Mouse (Mus musculus) midbrain, embryonic 14.5 days (tissue): Measurements from ENCODE around the gene Pck1. TPM values are rescaled to one million over a fixed set of nuclear protein-coding genes. Genes with fewer than 3 reads are reported as not detected.
A peak's percentile ranks its signal among the peaks of the same experiment; 100 is the strongest.

Experiments used
- ATAC-seq: fragments of 200-750 bp; cut with Nextera tagmentation; 2 replicates; pipeline ENCODE4 v1.8.0; 2017; ENCODE audit warnings: moderate number of reproducible peaks, moderate library complexity; ENCODE audit not compliant: low FRiP score, low TSS enrichment
- DNase-seq: peaks from one replicate; pipeline ENCODE4 v3.0.0-alpha.2; 2015
- H3K27ac ChIP-seq: fragments of 300-500 bp; sonication (generic); replicated peaks from 2 replicates; pipeline ENCODE4 v1.5.1; 2014; ENCODE audit warnings: mild to moderate bottlenecking, low read depth, low read length, moderate library complexity
- H3K27me3 ChIP-seq: fragments of 300-500 bp; sonication (generic); 2 replicates; pipeline ENCODE4 v1.6.1; 2014; ENCODE audit warnings: low read length, control low read depth, mixed read lengths; ENCODE audit not compliant: control insufficient read depth, insufficient read depth
- H3K36me3 ChIP-seq: fragments of 300-500 bp; sonication (generic); 2 replicates; pipeline ENCODE4 v1.6.1; 2014; ENCODE audit warnings: low read length, control low read depth; ENCODE audit not compliant: control insufficient read depth, insufficient read depth
- H3K4me1 ChIP-seq: fragments of 300-500 bp; sonication (generic); 2 replicates; pipeline ENCODE4 v1.6.1; 2014; ENCODE audit warnings: mild to moderate bottlenecking, antibody characterized with exemption, low read length, control low read depth; ENCODE audit not compliant: control insufficient read depth, insufficient read depth
- H3K4me2 ChIP-seq: fragments of 300-500 bp; sonication (generic); 2 replicates; pipeline ENCODE4 v1.6.1; 2014; ENCODE audit warnings: mild to moderate bottlenecking, low read length, moderate library complexity
- H3K4me3 ChIP-seq: fragments of 300-500 bp; sonication (generic); replicated peaks from 2 replicates; pipeline ENCODE4 v1.5.1; 2014; ENCODE audit warnings: low read depth, low read length
- H3K9ac ChIP-seq: fragments of 300-500 bp; sonication (generic); replicated peaks from 2 replicates; pipeline ENCODE4 v1.6.1; 2014; ENCODE audit warnings: mild to moderate bottlenecking, low read length, moderate library complexity
- H3K9me3 ChIP-seq: fragments of 300-500 bp; sonication (generic); 2 replicates; pipeline ENCODE4 v1.6.1; 2016; ENCODE audit warnings: low read length, control low read depth, mixed read lengths; ENCODE audit not compliant: control insufficient read depth
- WGBS: fragments of 180-500 bp; shearing (Covaris S2); extraction: QIAGEN DNeasy Blood & Tissue Kit; methylation state at CpG from one replicate; pipeline ENCODE4 v1.1.7; 2014; 5-methylcytosine and 5-hydroxymethylcytosine counted together
- polyA plus RNA-seq: library from polyadenylated mRNA; unstranded; fragments of >200 nt; fragmentation: Nextera tagmentation; extraction: Ambion mirVana; gene quantifications from 2 replicates; pipeline ENCODE4 v1.2.1, GENCODE M21; 2014

Pck1 gene
- polyA plus RNA-seq, 1 experiment from 2014 or later, result not detected

DNA sequence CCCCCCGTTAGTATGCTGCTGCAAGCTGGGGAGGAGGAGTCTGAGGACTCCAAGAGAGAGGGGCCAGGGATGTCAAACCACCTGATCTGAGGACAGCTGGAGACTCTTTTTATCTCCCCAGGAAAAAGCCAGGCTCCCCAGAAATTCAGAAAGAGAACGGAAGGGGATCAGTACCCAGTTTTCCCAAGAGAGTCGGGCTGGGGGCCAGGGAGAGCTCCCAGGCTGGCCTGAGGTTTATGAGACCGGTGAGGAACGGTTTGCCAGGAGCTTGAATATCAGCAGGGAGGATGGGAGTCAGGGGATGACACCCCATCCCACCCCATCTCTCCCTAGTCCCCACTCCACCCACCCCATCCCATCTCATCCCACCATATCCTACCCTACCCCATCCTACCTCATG lies 28.6 kb downstream of the Pck1 start:
- 68% methylated on average over 5 of the region's 5 CpGs for WGBS
- H3K9ac ChIP-seq, result no peak overlapping the region
- H3K36me3 ChIP-seq, result no peaks in the 10 kb centered on the region
- ATAC-seq, result no peak
- DNase-seq, result no peak
- H3K9me3 ChIP-seq, result no peaks in the 10 kb centered on the region
- H3K27me3 ChIP-seq, result 0 out of 2 replicates have a peak, but pooled peaks cover 4% of the 10 kb centered on the region
- no peak overlapping the region for H3K4me3 ChIP-seq
- H3K27ac ChIP-seq, result no peak overlapping the region
- no peak overlapping the region for H3K4me2 ChIP-seq
- H3K4me1 ChIP-seq, result no peaks in the 10 kb centered on the region

DNA sequence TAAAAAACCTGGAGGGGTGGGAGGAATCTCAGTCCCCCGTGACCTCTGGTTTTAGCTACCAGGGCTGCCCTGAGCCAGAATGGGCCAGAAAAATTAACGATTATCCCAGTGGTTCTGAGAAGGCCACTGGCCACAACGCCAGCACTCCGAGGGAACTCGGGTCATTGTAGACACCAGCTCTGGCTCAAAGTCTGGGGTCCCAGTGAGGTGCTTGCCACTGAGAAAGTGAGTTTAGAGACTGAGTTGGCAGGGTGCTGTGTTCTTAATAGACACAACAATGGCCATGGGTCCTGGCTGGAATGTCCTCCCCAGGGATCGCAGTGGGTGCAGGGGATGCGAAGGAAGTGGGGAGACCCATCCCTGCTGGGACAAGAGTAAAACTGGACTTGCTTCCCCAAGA lies 29.1 kb downstream of the Pck1 start:
- DNase-seq, result no peak
- Histone ChIP-seq H3K4me1 (no peaks in the 10 kb centered on the region), H3K4me3 (no peak overlapping the region), H3K36me3 (no peaks in the 10 kb centered on the region), H3K27ac (no peak overlapping the region), H3K4me2 (no peak overlapping the region), H3K9me3 (no peaks in the 10 kb centered on the region), H3K27me3 (0 out of 2 replicates have a peak, but pooled peaks cover 4% of the 10 kb centered on the region), H3K9ac (no peak overlapping the region)
- 86% methylated on average over 7 of the region's 7 CpGs for WGBS
- no peak for ATAC-seq

DNA sequence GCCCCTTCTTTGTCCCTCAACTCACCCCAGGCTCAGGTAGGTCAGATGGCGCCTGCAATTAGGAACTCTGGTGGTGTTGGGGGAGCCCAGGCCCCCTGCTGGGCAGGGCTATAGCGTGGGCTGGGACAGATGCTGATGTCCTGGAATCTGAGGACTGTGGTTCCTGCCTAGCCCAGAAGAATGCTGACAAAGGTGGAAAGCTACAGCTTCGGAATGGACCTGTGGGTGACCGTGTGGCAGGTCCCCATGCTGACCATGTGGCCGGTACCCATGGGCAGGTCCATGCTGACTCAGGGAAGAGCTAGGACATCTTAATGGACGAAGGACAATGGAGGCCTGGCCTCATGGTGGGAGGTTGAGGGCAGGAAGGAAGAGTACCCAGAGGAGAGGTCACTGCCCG lies 29.9 kb downstream of the Pck1 start:
- WGBS, result 83% methylated on average over 7 of the region's 7 CpGs
- no peaks in the 10 kb centered on the region for H3K4me1 ChIP-seq

DNA sequence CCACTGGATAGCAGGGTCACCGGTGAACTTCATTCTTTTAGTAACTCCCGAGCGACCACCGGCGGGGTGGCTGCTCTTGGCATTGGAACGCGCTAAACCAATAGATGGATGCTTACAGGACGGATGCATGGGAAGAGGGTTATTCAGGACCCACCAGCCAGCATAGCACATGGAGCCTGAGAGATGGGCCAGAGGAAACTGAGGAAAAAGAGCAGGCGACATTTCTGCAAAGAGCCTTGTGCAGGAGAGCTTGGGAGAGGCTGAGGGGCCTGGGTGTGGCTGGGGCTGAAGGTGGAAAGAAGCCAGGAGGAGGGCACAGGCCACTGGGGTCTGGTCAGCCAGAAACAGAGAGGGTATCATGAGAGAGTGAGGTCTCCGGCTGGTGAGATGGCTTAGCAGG lies 30.5 kb downstream of the Pck1 start:
- Histone ChIP-seq H3K9me3 (no peaks in the 10 kb centered on the region), H3K4me3 (no peak overlapping the region), H3K4me2 (no peak overlapping the region), H3K4me1 (no peaks in the 10 kb centered on the region), H3K36me3 (no peaks in the 10 kb centered on the region), H3K9ac (no peak overlapping the region), H3K27ac (no peak overlapping the region), H3K27me3 (0 out of 2 replicates have a peak, but pooled peaks cover 4% of the 10 kb centered on the region)
- 89% methylated on average over 10 of the region's 10 CpGs for WGBS
- ATAC-seq (no peak), DNase-seq (no peak)

More for the DNA sequence above, 29.9 kb downstream of the Pck1 start:
- no peak overlapping the region for H3K4me2 ChIP-seq
- no peak overlapping the region for H3K27ac ChIP-seq
- no peaks in the 10 kb centered on the region for H3K36me3 ChIP-seq
- no peak overlapping the region for H3K4me3 ChIP-seq
- H3K9me3 ChIP-seq, result no peaks in the 10 kb centered on the region
- no peak overlapping the region for H3K9ac ChIP-seq
- no peak for DNase-seq
- H3K27me3 ChIP-seq, result 0 out of 2 replicates have a peak, but pooled peaks cover 4% of the 10 kb centered on the region
- no peak for ATAC-seq

DNA sequence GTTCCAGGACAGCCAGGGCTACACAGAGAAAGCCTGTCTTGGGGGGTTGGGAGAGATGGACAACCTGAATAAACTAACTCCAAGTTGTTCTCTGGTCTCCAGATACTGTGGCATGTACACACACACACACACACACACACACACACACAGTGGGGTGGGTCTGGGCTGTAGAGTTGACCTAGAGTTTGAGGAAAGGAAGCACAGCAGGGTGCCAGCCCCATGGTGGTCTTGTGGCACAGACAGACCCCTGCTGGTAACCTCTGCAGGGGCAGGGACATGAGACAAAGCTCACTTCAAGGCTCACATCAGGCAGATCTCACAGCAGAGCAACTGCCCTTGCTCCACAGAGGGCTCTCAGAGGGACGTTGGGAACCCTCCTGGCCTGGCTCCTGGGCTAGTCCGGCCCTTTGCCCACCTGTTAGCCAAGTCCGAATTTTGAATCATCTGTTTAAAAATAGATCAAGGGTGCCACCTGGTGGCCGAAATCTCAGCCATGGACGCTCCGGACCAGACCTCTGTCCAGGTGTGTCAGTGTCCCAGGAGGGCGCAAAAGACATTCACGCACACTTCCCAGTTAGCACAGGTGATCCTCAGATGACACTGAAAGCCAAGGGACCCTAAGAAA lies 31.1 kb downstream of the Pck1 start:
- Histone ChIP-seq H3K4me3 (no peak overlapping the region), H3K27ac (no peak overlapping the region), H3K27me3 (0 out of 2 replicates have a peak, but pooled peaks cover 4% of the 10 kb centered on the region), H3K9me3 (no peaks in the 10 kb centered on the region), H3K4me2 (no peak overlapping the region), H3K36me3 (no peaks in the 10 kb centered on the region), H3K9ac (no peak overlapping the region), H3K4me1 (no peaks in the 10 kb centered on the region)
- ATAC-seq (0 out of 2 replicates have a peak, but pooled peaks have one; percentile 10), DNase-seq (peak; percentile 87)
- WGBS, result 8% methylated on average over 8 of the region's 8 CpGs

DNA sequence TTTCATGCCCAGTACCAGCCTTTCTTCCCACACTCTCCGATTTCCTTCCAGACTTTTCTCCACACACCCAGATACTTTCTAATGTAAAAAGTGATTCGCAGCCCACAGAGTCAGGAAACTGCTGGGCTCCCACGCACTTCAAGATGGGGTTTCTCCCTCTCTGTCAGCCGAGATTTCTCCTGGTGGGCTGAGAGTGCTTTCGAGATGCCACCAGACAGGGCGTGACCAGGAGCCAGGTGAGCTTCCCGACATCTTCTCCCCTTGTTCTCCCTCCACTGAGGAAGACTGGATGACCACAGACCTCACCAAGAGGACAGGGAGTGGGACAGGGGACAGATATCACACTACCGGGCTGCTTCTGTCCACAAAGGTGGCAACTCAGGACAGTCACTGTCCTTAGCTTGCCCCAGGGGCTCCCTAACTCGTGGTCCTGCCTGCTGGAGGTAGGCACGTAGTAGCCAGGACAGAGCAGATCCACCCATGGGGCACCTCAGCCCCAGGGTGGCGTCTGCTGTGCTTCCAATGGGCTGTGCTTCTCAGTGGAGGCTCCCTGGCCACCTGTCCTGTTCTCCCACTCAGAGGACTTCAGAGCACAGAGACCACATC lies 31.7 kb downstream of the Pck1 start:
- 63% methylated on average over 11 of the region's 11 CpGs for WGBS
- no peak overlapping the region for H3K27ac ChIP-seq
- no peaks in the 10 kb centered on the region for H3K36me3 ChIP-seq
- no peak overlapping the region for H3K9ac ChIP-seq
- no peak overlapping the region for H3K4me2 ChIP-seq
- no peak overlapping the region for H3K4me3 ChIP-seq
- ATAC-seq, result no peak
- DNase-seq, result no peak
- no peaks in the 10 kb centered on the region for H3K4me1 ChIP-seq
- H3K9me3 ChIP-seq, result no peaks in the 10 kb centered on the region
- H3K27me3 ChIP-seq, result 0 out of 2 replicates have a peak, but pooled peaks cover 4% of the 10 kb centered on the region

DNA sequence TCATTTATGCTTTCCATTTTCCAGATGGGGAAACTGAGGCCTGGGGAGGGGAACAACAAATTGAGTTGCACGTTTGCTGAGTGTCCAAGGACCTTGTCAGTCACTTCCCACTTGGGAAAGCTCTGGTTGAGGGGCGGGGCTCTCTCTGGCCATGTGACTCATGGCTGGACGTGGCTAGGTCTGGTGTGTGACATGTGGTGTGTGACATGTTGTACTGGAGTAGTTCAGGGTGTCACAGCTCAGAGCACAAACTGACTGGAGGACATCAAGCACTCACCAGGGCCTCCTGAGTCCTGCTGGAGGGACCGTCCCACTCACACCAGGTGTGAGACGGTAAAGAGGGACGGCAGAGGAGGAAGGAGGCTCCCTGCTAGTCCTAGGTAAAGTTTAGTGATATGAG lies 32.4 kb downstream of the Pck1 start:
- WGBS, result 75% methylated on average over 6 of the region's 6 CpGs
- no peak for ATAC-seq
- Histone ChIP-seq H3K9ac (no peak overlapping the region), H3K4me1 (no peaks in the 10 kb centered on the region), H3K4me2 (no peak overlapping the region), H3K4me3 (no peak overlapping the region), H3K27me3 (0 out of 2 replicates have a peak, but pooled peaks cover 4% of the 10 kb centered on the region), H3K9me3 (no peaks in the 10 kb centered on the region), H3K36me3 (no peaks in the 10 kb centered on the region), H3K27ac (no peak overlapping the region)
- DNase-seq, result peak; percentile 7

DNA sequence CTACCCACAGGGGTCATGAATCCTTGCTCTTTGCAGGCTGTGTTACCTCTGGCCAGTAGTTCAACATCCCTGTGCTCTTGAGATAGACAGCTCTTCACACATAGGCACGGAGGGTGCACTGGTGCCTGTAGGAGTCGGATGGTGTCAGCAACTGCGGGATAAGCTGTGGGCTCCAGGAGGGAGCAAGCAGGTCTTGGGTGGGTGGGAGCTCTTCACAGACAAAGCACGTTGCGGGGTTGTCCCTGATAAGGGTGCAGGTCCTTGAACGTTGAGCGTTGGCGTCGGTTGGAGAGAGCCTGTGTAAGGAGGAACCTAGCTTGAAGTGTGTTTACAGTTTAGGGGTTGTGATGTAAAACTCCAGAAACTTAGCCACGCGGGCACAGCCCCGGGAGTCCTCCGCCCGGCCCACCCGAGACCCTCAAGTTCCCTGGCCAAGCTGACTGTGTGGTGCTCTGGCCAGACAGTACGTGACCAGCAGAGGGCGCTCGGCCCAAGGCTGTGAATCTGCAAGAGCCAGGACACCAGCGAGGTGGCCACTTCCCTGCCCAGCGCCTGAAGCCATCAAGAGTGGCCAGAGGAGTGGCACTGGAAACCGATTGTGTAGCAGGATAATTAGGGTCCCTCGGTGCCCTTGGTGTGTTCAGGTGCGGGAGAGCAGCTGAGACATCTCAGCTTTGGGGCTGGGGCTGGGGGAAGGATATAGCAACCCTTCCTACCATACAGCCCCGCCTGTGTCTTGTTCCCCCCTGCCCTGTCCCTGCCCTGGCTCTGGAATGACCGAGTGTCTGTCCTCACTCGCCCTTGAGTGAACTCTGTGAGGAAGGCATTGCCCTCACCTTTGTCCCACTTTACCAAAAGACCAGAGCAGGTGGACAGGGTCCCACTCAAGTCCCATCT lies 33.4 kb downstream of the Pck1 start:
- 34% methylated on average over 26 of the region's 26 CpGs for WGBS

More for the DNA sequence above, 33.4 kb downstream of the Pck1 start:
- no peak overlapping the region for H3K4me2 ChIP-seq
- no peak overlapping the region for H3K27ac ChIP-seq
- no peak overlapping the region; the same call in 1 of the 2 replicates for H3K9ac ChIP-seq
- ATAC-seq, result peak; percentile 74
- H3K4me3 ChIP-seq, result no peak overlapping the region
- DNase-seq, result peak; percentile 94
- H3K36me3 ChIP-seq, result no peaks in the 10 kb centered on the region
- no peaks in the 10 kb centered on the region for H3K4me1 ChIP-seq
- no peaks in the 10 kb centered on the region for H3K9me3 ChIP-seq
- 0 out of 2 replicates have a peak, but pooled peaks cover 4% of the 10 kb centered on the region for H3K27me3 ChIP-seq
